Mouse (Mus musculus) c-Kit-positive CD71-positive TER-119-negative erythroid progenitor cells, embryonic 14.5 days (primary cell): ENCODE measurements around the gene Trim54.

Experiments used
- DNase-seq: peaks from one replicate; pipeline ENCODE4 v3.0.0-alpha.2; 2013; ENCODE audit warnings: low read depth

Trim54 gene

DNA sequence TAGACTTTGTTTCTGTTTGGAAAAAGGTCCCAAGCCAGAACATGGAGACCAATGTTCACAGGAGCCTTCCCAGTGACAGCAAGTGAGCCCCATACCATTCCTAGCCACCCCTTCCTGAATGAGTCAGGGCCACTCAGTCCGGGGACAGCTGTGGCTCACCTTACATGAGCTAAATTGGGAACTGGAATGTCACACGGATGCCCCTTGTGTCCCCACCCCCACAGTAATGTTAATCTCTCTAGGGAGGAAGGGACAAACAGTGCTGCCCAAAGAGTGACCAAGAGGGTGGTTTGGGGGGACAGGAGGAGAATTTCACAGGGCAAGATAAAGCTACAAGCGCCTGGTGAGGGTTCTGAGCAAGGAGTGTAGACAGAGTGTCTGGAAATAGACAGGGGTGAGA, at the start of gene Trim54:
Gene Trim54, plus strand, starts transcription at position 359 of the 400 bp plus-strand sequence.
- DNase-seq = no peak

DNA sequence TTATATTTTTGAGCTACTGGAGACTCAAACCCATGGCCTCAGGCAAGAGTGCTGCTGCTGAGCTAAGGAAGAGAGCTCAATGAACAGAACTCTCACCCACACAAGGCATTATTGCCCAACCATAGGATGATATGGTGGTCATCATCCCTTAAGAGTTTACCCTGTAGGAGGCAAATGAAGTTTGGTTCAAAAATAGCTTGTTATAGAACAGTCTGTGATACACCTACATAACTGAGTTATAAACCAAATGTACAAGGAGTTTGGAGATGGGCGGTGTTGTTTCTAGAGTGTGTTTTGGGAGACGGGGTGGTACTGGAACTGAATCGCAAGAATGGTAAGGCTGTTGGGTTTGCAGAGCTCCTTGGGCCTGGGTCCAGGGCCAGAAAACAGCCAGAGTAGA, 46.7 kb upstream of the Trim54 start:
- no peak for DNase-seq

DNA sequence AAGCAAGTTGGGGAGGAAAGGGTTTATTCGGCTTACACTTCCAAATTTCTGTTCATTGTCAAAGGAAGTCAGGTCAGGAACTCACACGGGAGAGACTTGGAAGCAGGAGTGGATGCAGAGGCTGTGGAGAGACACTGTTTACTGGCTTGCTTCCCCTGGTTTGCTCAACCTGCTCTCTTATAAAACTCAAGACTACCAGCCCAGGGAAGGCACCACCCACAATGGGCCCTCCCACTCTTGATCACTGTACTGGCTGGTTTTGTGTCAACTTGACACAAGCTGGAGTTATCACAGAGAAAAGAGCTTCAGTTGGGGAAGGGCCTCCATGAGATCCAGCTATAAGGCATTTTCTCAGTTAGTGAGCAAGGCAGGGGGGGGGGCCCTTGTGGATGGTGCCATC, 45.5 kb upstream of the Trim54 start:
- no peak for DNase-seq

DNA sequence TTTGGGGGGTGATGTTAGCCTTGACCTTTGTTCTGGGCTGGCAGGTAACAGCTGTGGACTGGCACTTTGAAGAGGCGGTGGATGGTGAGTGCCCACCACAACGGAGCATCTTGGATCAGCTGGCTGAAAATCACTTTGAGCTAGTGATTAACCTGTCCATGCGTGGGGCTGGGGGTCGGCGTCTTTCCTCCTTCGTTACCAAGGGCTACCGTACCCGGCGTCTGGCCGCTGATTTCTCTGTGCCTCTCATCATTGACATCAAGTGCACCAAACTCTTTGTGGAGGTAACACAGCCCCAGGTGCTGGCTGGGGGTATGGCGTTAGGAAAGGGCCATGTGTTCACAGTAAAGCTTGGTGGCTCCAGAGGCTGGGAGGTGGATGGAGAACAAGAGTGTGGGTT, 44.7 kb upstream of the Trim54 start:
- no peak for DNase-seq

DNA sequence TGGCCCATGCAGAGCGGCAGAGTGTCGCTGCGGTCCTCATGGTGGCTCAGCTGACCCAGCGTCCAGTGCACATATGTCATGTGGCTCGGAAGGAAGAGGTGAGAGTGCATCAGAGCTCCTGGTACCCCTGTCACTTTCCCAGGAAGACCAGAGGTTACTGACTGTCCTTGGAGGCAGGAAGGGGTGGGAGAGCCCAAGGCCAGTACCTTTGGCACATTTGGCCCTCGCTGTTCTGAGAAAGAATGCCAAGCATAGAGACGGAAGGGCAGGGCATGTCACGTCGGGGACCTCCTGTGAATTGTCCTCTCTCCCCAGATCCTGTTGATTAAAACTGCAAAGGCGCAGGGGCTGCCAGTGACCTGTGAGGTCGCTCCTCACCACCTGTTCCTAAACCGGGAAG, 43.3 kb upstream of the Trim54 start:
- DNase-seq = no peak

DNA sequence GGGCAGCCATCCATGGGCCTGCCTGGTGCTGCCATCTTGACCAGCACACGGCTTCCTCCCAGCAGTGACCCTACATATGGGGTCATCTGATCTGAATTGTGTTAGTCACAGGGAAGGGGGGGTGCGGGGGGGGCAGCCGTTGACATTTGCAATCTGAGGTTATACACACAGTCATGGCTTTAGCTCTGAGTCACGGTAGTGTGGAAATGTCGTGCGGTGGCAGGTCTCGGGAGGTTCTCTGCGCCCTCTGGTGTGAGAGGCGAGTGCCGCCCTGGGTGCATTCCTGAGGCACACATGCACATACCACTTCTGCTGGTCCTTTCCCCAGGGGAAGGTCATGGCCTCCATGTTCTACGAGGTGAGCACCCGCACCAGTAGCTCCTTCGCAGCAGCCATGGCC, 40.2 kb upstream of the Trim54 start:
- no peak for DNase-seq

DNA sequence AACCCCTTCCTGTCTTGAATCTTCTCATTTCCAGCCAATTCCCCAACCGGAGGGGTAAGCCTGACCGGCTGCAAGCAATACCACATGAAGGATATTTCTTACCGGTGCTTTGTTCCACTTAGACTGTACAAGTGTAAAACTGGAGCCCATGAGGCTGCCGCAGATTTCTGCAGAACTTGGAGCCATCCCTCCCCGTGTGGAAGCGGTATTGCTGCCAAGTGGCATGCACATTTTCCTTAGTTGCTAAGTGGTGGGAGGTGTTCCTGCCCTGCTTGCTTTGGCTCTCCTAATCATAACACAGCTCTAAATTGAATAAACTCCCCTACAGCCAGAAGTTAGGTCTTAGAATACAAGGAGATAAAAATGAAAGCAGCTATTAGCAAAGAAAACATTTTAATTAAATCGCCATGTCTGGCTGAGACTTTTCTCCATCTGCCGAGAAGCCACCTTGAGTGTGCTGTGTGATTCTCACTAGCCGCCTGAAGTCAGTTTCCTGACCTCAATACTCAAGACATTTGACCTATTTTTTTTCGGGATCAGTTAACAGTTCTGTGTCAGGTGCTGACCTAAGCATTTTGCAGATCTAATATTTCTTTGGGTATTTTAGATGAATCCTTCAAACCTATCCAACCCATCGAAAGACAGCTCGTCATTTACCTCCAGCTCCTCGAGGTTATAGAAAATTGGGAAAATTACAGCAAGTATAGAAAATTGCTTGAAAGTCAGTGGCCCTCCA, 36.3 kb upstream of the Trim54 start:
- DNase-seq = no peak

DNA sequence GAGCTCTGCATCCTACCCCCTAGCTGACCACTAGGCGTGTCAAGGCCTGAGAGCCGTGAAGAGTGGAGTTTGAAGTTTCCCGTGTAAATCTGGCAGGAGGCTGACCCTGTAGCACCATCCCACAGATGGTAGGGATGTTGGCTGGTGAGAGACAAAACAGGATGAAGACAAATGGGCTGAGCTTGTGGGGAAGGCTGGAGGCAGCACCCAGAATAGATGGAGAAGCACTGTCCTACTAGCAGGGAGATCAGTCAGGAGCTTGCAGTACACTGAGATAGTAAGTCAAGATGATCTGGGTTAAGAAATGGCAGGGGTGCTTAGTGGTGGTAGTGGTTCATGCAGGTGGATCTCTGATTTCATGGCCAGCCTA, 35.7 kb upstream of the Trim54 start:
- no peak for DNase-seq

DNA sequence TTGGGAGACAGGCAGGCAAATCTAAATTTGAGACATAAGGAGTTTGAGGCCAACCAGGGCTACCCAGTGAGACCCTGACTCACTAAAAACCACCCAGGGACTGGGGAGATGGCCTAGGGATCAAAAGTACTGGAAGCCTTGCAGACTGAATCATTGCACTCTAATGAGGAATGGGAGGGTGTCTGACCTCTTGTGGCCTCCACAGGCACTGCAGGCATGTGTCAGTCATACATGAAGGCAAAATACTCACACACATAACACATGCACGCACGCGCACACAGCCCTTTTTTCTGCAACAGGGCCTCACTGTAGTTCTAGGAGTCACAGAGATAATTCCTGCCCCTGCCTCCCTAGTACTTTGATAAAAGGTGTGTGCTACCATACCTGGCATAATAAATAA, 35.1 kb upstream of the Trim54 start:
- peak; percentile 50 for DNase-seq

DNA sequence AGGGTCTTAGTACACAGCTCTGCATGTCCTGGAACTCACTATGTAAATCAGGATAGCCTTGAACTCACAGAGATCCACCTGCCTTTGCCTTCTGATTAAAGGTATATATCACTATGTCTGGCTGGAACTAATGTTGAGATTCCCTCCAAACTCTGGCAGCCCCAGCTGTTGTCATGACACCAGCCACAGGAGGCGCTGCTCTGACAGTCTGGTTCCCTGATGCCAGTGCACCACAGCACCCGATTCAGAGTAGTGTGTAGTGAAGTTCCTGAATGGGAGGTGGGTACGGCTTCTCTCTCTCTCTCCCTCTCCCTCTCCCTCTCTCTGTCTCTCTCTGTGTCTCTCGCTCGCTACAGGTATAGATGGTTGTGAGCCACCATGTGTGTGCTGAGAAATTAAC, 34.2 kb upstream of the Trim54 start:
- DNase-seq = peak; percentile 53

DNA sequence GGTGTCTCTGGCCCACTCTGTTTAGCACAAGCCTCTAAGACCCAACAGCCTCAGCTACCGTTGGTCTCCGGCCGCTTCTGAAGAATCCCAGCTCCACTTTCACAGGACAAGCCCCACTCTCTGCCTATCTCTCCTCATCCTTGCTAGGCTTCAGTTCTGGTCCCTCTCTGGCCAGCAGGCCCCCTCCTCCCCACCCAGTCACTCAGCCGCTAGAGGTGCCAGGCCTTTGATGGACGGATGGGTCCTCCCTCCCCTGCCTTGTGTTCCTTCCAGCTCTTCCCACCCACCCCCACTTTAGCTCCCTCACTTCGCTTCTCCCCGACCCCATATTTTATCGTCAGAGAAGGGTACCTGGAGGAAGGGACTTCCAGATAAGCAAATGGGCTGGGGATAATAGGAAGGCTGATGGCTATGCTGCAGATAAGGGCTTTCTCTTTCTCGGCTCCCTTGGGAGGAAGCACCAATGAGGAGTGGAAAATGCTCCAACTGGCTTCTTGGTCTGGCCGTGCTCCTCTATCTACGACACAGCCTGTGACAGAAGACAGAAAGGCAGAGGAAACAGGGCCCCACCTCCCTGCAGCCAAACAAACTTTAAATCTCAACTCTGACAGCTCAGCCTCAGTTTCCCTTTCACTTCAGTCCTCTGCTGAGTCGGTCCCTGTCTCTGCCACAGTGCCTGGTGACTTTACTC, 33.4 kb upstream of the Trim54 start:
- no peak for DNase-seq

DNA sequence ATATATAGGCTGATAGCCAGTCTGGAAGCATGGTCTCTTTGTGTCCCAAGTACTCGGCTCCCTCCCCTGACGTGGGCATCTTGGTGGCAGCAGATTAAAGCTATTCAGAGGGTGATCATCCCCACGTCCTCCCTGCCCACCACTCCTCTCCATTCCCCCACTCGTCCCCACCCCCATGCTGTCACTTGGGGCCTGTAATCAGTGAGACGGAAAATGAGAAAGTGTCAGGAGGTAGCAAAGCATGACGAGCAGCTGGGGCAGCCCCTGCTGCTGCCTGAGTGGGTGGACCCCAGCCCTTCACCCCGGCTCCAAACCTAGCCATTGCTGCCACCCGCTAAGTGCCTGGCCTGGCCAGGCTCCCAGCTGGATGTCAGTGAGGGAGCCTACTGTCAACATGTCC, 32.6 kb upstream of the Trim54 start:
- DNase-seq = no peak

DNA sequence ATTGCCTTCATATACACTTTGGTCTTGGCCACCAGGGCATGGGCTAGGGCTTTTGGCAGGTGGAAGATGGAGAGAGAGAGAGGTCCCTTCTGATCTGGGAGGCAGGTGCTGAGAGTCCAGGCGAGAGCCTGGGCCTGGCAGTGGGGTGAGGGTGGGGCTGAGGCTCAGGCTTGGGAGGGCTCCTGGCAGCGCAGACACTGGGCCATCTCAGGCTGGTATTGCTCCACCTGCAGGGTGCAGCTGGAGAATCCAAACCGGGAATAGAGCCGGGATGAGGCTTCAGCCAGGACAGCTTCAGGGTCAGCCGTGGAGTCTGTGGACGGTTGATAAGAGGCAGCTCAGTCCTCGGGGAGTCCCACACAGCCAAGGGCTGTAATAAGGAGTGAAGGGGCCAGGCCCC, 29.9 kb upstream of the Trim54 start:
- DNase-seq = no peak

DNA sequence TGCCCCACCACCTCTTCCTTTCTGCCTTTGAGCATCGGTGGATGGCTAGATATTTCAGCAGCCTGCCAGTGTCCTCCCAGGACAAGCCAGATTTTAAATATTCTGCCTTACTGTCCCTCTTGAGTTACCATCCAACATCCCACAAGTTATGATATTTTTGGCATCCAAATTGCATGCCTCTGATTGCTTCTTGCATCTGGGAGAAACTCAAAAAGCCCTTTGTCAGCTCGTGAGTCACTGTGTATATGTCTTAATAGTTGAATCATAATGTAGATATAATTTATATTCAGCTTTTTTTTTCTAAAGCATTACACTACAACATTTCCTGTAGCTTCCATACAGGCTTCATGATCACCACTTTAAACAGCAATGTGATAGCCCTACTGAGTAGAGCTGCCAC, 29.4 kb upstream of the Trim54 start:
- DNase-seq = no peak

DNA sequence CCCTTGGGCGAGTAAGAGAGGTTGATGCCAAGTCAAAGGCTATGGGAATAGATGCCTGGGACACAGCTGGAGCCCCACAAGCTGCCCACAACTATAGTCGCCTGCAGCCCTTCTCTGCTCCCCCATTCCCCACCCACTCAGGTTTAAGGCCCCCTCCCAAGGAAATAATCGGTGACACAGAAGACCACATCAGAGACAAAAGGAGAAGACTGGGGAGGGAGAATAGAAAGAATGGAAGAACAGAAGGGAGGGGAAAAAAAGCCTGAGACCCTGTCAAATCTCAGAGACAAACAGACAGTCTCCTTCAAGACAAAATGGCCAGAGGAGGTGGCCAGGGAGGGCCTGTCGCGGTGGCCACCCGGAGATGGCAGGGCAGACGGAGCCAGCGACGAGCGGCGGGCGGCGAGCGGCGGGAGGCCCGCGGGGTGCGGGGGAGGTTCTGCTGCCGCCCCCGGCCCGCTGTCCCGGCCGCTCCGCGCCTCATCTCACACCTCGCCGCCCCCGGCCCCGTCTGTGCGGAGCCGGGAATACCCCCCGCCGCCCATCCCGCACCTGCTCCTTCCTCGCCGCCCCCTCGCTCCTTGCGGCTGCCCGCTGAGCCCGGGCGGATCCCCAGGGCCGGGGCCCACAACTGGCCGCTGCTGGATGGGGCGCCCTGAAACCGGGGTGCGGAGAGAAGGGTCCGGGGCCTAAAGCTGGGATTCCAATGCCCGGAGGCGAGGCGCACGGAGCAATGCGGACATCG, 24.1 kb upstream of the Trim54 start:
- DNase-seq = no peak

DNA sequence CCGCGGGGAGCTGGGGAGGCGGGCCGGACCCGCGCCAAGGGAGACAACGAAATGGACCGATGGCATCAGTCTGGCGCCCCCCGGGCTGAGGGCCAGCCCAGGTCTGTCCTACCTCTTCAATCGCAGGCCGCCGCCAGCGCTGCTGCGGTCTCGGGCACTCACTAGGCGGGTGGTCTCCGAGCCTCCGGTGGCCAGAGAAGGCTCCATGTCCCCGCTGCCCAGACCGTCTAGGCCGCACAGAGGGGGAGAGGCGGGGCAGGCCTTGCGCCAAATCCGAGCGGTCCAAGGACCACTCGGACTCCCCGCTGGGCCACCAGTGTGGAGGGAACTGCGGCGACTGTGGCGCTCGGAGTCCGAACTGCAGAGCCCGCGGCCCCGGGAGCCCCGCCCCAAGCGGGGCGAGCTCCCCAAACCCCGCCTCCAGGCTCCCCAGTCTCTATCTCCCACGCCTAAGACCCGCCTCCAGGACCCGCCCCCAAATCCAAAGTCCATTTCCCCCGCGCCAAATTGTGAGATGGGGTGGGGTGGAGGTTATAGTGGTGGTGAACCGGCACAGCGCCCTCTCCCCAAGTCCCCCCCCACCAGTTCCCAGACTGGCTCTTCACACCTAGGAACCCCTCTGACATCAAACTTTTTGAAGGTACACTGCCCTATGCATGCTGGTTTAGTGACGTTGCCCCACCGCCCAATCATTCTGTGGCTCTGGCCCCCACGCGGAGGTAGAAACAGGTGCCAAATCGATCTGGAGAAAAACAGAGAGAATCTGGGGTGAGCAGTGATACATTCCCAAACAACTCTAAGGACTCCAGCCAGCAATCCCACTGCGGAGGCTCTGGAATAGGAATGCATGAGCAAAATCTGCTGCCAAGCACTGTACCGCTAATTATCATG, 23.1 kb upstream of the Trim54 start:
- DNase-seq = no peak

DNA sequence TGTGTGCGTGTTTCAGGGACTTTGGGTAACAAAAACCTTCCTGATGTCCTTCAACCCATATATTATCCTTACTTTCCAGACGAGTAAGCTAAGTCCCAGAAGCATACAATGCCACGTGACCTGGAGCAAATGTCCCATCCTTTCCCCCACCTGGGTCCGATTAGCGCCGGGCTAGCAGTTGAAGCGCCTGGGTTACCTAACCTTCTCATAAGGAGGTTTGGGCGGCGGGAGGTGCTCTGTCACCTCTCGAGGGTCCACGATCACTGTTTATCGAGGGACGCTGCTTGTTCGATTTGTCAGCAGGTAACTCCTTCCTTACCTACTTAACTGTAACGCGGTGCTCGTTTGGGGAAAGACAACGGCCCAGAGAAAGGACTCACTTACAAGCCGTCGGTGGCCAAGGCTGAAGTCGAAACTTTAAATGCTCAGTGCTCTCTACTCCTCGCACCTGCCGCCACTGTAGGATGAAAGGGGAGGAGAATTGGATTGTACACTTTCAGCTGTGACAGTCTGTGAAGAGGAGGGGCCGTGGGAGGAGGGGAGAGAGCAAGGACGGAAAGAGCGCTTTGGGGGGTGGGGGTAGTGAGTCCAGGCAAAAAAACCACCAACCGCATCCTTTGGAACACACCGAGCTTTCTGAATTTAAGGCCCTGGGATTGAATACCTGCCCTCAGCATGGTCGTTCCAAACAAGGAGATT, 22.3 kb upstream of the Trim54 start:
- no peak for DNase-seq

DNA sequence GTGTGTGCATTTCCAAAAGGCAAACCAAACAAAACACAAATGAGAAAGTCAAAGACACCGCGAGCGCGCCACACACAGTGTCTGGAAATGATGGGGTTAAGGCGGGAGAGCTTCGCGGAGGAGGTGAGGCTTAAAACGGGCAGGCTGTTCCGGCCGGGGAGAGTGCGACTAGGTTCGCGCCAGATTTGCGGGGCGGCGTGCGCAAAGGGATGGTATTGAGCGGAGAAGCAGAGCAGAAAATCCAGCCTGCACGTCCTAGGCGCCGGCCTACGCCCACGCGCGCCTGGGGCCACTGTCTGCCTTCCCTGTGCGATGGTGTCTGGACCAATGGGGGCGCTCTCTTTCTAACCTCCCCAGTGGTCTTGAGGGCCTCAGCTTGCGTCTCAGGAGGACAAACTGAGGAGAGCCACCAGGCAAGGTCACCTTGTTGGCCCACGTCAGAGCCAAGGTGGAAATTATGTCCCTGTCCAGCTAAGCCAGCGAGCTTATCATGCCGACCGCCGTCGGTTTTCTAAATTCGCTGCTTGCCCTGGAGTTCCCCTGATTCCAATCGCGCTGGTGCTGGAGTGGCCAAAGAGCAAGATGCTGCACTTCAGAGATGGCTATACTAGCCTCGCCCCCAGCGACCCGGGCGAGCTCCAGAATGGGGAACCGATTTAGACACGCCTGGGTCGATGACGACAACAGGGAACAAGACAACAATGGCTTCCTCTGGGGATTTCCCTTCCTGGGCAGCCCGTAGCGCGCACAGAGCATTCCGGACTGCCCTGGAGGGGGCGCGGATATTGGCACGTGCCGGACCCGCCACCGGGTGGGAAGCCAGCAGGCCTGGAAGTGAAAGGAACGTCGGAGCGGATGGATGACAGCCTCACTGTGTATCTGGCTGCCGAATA, 21.5 kb upstream of the Trim54 start:
- no peak for DNase-seq

DNA sequence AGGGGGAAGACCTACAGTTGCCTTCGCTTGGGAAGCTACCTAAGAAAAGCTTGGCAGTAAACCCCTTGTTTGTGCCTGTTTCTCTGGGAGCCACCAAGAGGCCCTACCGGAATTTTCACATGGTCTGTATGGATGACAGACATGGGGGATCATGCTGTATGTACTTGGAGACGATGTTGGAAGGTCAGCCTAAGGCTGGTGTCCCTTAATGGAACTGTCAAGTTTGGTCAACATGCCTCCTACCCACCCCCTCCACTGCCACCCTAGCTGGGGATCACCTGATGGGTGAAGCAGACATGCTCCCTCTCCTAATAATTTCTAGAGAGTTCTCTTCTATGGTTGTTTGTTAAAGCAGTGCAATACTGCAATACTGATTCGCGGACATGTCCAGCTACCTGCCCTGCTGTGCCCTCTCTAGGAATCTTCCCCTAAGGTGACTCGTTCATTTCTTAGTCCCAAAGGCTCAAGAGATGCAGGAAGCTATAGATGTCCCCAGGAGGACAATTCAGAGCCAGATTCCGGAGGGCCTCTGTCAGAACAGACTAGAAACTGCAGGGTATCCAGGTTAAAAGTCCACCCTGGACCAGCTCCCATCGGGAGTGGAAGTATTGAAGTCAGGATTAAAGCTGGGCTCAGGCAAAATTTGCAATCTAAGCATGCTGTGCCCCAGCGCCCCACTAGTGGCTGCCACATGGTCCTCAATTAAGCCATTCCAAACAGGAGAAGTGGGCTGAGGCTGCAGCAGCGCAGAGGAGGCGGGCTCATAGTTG, 20.6 kb upstream of the Trim54 start:
- DNase-seq = no peak

DNA sequence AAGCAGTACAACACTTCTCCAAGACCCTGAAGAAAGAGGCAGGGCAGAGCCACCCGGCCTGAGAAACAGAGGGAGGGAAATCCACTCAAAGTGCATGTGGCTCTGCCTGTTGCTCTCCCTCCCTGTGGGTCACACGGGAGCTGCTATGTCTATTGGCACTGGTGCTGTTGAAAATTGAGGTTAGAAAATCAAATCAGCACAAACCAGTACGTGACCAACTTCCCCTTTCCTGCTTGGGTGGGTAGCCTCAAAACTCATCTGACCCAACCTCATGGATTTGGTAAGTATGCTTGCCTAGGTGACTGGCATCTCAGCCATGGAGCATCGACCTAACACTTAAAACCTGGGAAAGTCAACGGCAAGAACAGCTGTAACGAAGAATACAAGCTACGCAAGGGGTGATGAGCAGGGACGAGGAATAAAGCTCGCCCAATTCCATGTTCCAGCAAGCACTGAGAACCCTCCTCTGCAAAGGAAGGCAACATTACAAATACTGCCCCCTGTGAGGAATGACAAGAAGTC, 10.6 kb upstream of the Trim54 start, which contains the start of gene Dnajc5g:
Gene Dnajc5g, plus strand, starts transcription at position 472 of the 522 bp plus-strand sequence.
- no peak for DNase-seq
